Mouse (Mus musculus): ENCODE measurements around the gene H2al1d. TPM values are rescaled to one million over a fixed set of nuclear protein-coding genes. Genes with fewer than 3 reads are reported as not detected.
"Not testable (repeated sequence)": the region's sequence is repeated elsewhere in the genome, so short reads cannot be mapped to it uniquely, and the experiment has no call there.

The H2al1d gene
- polyA plus RNA-seq (2021) = not detected

DNA sequence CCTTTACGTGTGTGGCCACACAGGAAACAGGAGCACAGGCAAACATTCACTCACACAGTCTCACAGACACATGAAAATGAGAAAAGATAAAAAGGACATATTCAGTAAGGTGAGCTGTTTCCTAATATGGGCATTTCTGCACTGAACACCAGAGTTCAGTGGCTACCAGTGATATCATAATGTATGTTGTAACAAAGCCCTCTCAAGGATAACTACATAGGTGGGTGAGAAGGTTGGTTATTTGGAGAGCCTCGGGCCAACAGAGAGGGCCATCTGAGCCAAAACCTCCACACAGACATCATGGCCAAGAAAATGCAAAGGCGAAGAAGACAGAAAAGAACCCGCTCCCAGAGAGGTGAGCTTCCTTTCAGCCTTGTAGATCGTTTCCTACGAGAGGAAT, at the start of gene H2al1d:
H2al1d (plus strand) TSS at position 301 of the 400 bp plus-strand sequence.
- POLR2A ChIA-PET; DNase-seq (ENCODE audit: low read depth, low spot score); in situ Hi-C loops (cut with MboI; ENCODE audit: low pct_unique_long_range_greater_than_20kb); ATAC-seq; CTCF ChIA-PET; H3K27me3 ChIP-seq: not testable (repeated sequence)

DNA sequence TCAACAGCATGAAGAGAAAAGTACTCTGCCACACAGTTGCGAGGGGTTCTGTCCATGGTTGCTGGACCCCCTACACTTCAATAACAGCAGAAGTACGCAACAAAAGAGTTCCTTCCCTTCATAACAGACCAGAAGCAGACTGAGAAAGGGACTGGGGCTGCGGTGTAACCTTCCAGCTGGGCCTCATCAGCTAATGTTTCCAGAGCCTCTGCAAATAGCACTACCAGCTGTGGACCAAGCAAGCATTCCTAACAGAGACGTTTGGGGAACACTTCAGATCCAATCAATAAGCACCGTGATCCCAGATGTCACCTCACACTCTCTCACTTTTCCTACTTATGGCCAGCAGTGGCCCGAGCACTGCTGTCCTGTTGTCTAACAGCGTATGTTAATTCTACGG, 43.7 kb upstream of the H2al1d start:
- in situ Hi-C loops (cut with MboI; ENCODE audit: low pct_unique_long_range_greater_than_20kb) = no loop called here
- ATAC-seq (no peak), DNase-seq (ENCODE audit: low read depth, low spot score) (no peak)
- TF ChIP-seq CTCF (IDR thresholded peaks at IDR 0.05) = no peak
- CTCF ChIA-PET = no interaction called here
- H3K27me3 ChIP-seq = peaks cover 13% of the 10 kb centered on the region
- POLR2A ChIA-PET = no interaction called here

GRCm38 (mm10) chrX:11267791-11268190, 40.8 kb upstream of the H2al1d start:
- CTCF ChIA-PET = interaction anchor here (1.6 kb wide), 1 partner anchor 10 kb away, joined by 4 read pairs; no protein-coding TSS in a partner anchor
- ATAC-seq = no peak

GRCm38 (mm10) chrX:11269074-11269473, 39.5 kb upstream of the H2al1d start:
- POLR2A ChIA-PET = no interaction called here

More at GRCm38 (mm10) chrX:11267791-11268190, 40.8 kb upstream of the H2al1d start:
- TF ChIP-seq CTCF (IDR thresholded peaks at IDR 0.05) = no peak
- H3K27me3 ChIP-seq = peaks cover 2% of the 10 kb centered on the region
- POLR2A ChIA-PET = no interaction called here
- DNase-seq (ENCODE audit: low read depth, low spot score) = no peak
- in situ Hi-C loops (cut with MboI; ENCODE audit: low pct_unique_long_range_greater_than_20kb) = no loop called here

DNA sequence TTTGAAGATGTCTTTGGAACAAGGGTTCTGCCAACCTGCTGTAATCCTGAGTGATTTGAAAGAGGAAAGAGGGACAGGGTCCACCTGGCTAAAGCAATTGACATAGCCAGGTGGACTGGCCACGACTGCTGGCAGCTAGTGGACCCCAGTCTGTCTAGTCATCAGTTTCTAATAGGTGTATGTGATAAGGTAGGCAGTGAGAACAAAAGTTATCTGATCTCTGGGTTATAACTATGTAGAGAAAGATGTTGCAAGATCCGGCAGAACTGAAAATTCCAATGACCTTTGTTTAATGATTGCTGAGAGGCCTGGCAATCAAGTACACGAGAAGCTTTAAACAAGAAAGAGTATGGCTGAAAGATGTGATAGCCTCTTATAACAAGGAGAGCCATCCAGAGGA, 35.4 kb upstream of the H2al1d start:
- POLR2A ChIA-PET = no interaction called here
- H3K27me3 ChIP-seq = peaks cover 18% of the 10 kb centered on the region
- TF ChIP-seq CTCF (IDR thresholded peaks at IDR 0.05) = no peak
- DNase-seq (ENCODE audit: low read depth, low spot score) (no peak), ATAC-seq (no peak)
- in situ Hi-C loops (cut with MboI; ENCODE audit: low pct_unique_long_range_greater_than_20kb) = no loop called here
- CTCF ChIA-PET = no interaction called here

More at GRCm38 (mm10) chrX:11269074-11269473, 39.5 kb upstream of the H2al1d start:
- DNase-seq (ENCODE audit: low read depth, low spot score) = no peak
- peaks cover 9% of the 10 kb centered on the region for H3K27me3 ChIP-seq
- ATAC-seq = no peak
- no peak for TF ChIP-seq CTCF (IDR thresholded peaks at IDR 0.05)
- in situ Hi-C loops (cut with MboI; ENCODE audit: low pct_unique_long_range_greater_than_20kb) = no loop called here
- CTCF ChIA-PET = interaction anchor here (1.6 kb wide), 1 partner anchor 9 kb away, joined by 4 read pairs; no protein-coding TSS in a partner anchor

GRCm38 (mm10) chrX:11277083-11277482, 31.5 kb upstream of the H2al1d start:
- no peak for TF ChIP-seq CTCF (IDR thresholded peaks at IDR 0.05)
- POLR2A ChIA-PET = no interaction called here
- CTCF ChIA-PET = no interaction called here

GRCm38 (mm10) chrX:11280741-11281140, 27.9 kb upstream of the H2al1d start:
- ChIA-PET CTCF (no interaction called here), POLR2A (no interaction called here)
- TF ChIP-seq CTCF (IDR thresholded peaks at IDR 0.05) = no peak
- peaks cover 22% of the 10 kb centered on the region for H3K27me3 ChIP-seq
- in situ Hi-C loops (cut with MboI; ENCODE audit: low pct_unique_long_range_greater_than_20kb) = no loop called here
- no peak for ATAC-seq
- no peak for DNase-seq (ENCODE audit: low read depth, low spot score)

More at GRCm38 (mm10) chrX:11277083-11277482, 31.5 kb upstream of the H2al1d start:
- ATAC-seq = no peak
- peaks cover 30% of the 10 kb centered on the region for H3K27me3 ChIP-seq
- in situ Hi-C loops (cut with MboI; ENCODE audit: low pct_unique_long_range_greater_than_20kb) = no loop called here
- no peak for DNase-seq (ENCODE audit: low read depth, low spot score)

GRCm38 (mm10) chrX:11288306-11288882, 20.2 kb upstream of the H2al1d start:
- no peak for DNase-seq (ENCODE audit: low read depth, low spot score)

GRCm38 (mm10) chrX:11289244-11289643, 19.4 kb upstream of the H2al1d start:
- in situ Hi-C loops (cut with MboI; ENCODE audit: low pct_unique_long_range_greater_than_20kb) = no loop called here
- ChIA-PET POLR2A (no interaction called here), CTCF (no interaction called here)
- TF ChIP-seq CTCF (IDR thresholded peaks at IDR 0.05) = no peak
- DNase-seq (ENCODE audit: low read depth, low spot score) = no peak
- H3K27me3 ChIP-seq = peaks cover 20% of the 10 kb centered on the region
- no peak for ATAC-seq

More at GRCm38 (mm10) chrX:11288306-11288882, 20.2 kb upstream of the H2al1d start:
- H3K27me3 ChIP-seq = peaks cover 16% of the 10 kb centered on the region
- no peak for TF ChIP-seq CTCF (IDR thresholded peaks at IDR 0.05)
- CTCF ChIA-PET = interaction anchor here (1.1 kb wide), 1 partner anchor 8 kb away, joined by 3 read pairs; no protein-coding TSS in a partner anchor
- in situ Hi-C loops (cut with MboI; ENCODE audit: low pct_unique_long_range_greater_than_20kb) = no loop called here
- POLR2A ChIA-PET = interaction anchor here (1.3 kb wide), 1 partner anchor 10 kb away, joined by 3 read pairs; no protein-coding TSS in a partner anchor
- ATAC-seq = no peak

DNA sequence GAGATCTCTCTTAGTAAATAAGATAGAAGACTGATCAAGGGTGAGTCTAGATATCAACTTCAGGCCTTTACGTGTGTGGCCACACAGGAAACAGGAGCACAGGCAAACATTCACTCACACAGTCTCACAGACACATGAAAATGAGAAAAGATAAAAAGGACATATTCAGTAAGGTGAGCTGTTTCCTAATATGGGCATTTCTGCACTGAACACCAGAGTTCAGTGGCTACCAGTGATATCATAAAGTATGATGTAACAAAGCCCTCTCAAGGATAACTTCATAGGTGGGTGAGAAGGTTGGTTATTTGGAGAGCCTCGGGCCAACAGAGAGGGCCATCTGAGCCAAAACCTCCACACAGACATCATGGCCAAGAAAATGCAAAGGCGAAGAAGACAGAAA, 9.7 kb upstream of the H2al1d start, which contains the start of gene H2al1a:
H2al1a (plus strand) TSS at position 301 of the 400 bp plus-strand sequence.
- POLR2A ChIA-PET; ATAC-seq; CTCF ChIA-PET; DNase-seq (ENCODE audit: low read depth, low spot score); in situ Hi-C loops (cut with MboI; ENCODE audit: low pct_unique_long_range_greater_than_20kb): not testable (repeated sequence)
- H3K27me3 ChIP-seq = peaks cover 14% of the 10 kb centered on the region

GRCm38 (mm10) chrX:11302132-11302531, 6.5 kb upstream of the H2al1d start, which contains the start of gene H2al1b:
TSS of gene H2al1b (plus strand) at chrX:11302432.
- POLR2A ChIA-PET; H3K27me3 ChIP-seq; ATAC-seq; in situ Hi-C loops (cut with MboI; ENCODE audit: low pct_unique_long_range_greater_than_20kb); DNase-seq (ENCODE audit: low read depth, low spot score); CTCF ChIA-PET: not testable (repeated sequence)

DNA sequence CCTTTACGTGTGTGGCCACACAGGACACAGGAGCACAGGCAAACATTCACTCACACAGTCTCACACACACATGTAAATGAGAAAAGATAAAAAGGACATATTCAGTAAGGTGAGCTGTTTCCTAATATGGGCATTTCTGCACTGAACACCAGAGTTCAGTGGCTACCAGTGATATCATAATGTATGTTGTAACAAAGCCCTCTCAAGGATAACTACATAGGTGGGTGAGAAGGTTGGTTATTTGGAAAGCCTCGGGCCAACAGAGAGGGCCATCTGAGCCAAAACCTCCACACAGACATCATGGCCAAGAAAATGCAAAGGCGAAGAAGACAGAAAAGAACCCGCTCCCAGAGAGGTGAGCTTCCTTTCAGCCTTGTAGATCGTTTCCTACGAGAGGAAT, 3.3 kb upstream of the H2al1d start, which contains the start of gene H2al1c:
H2al1c (plus strand) TSS at position 301 of the 400 bp plus-strand sequence.
- ATAC-seq; CTCF ChIA-PET; DNase-seq (ENCODE audit: low read depth, low spot score); H3K27me3 ChIP-seq; in situ Hi-C loops (cut with MboI; ENCODE audit: low pct_unique_long_range_greater_than_20kb); POLR2A ChIA-PET: not testable (repeated sequence)

- POLR2A ChIA-PET; ATAC-seq; CTCF ChIA-PET; H3K27me3 ChIP-seq; DNase-seq (ENCODE audit: low read depth, low spot score); in situ Hi-C loops (cut with MboI; ENCODE audit: low pct_unique_long_range_greater_than_20kb): not testable (repeated sequence)
Measured at GRCm38 (mm10) chrX:11311634-11312033, 3.0 kb downstream of the H2al1d start, which contains the start of gene H2al1e. TSS of gene H2al1e (plus strand) at chrX:11311934.

DNA sequence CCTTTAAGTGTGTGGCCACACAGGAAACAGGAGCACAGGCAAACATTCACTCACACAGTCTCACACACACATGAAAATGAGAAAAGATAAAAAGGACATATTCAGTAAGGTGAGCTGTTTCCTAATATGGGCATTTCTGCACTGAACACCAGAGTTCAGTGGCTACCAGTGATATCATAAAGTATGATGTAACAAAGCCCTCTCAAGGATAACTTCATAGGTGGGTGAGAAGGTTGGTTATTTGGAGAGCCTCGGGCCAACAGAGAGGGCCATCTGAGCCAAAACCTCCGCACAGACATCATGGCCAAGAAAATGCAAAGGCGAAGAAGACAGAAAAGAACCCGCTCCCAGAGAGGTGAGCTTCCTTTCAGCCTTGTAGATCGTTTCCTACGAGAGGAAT, 6.2 kb downstream of the H2al1d start, which contains the start of gene H2al1f:
H2al1f (plus strand) TSS at position 301 of the 400 bp plus-strand sequence.
- DNase-seq (ENCODE audit: low read depth, low spot score); H3K27me3 ChIP-seq; in situ Hi-C loops (cut with MboI; ENCODE audit: low pct_unique_long_range_greater_than_20kb); ATAC-seq; POLR2A ChIA-PET; CTCF ChIA-PET: not testable (repeated sequence)

- H3K27me3 ChIP-seq; DNase-seq (ENCODE audit: low read depth, low spot score); CTCF ChIA-PET; ATAC-seq; in situ Hi-C loops (cut with MboI; ENCODE audit: low pct_unique_long_range_greater_than_20kb); POLR2A ChIA-PET: not testable (repeated sequence)
Measured at GRCm38 (mm10) chrX:11317956-11318355, 9.3 kb downstream of the H2al1d start, which contains the start of gene H2al1g. TSS of gene H2al1g (plus strand) at chrX:11318256.
